Mouse (Mus musculus) embryonic facial prominence, embryonic 15.5 days (tissue): ENCODE measurements around the gene Fgd3. TPM values are rescaled to one million over a fixed set of nuclear protein-coding genes. Genes with fewer than 3 reads are reported as not detected.

Source experiments
- ATAC-seq: fragments of 200-750 bp; cut with Nextera tagmentation; 2 replicates; pipeline ENCODE4 v1.8.0; 2017; ENCODE audit warnings: low read depth, moderate TSS enrichment; ENCODE audit not compliant: insufficient number of reproducible peaks, low FRiP score, low TSS enrichment
- H3K27ac ChIP-seq: fragments of 300-500 bp; sonication (generic); replicated peaks from 2 replicates; pipeline ENCODE4 v1.5.1; 2015; ENCODE audit warnings: mild to moderate bottlenecking, inconsistent platforms
- H3K27me3 ChIP-seq: fragments of 300-500 bp; sonication (generic); 2 replicates; pipeline ENCODE4 v1.6.1; 2015; ENCODE audit warnings: inconsistent platforms
- H3K36me3 ChIP-seq: fragments of 300-500 bp; sonication (generic); 2 replicates; pipeline ENCODE4 v1.6.1; 2015; ENCODE audit warnings: mild to moderate bottlenecking, inconsistent platforms
- H3K4me1 ChIP-seq: fragments of 300-500 bp; sonication (generic); 2 replicates; pipeline ENCODE4 v1.6.1; 2015; ENCODE audit warnings: inconsistent platforms
- H3K4me2 ChIP-seq: fragments of 300-500 bp; sonication (generic); replicated peaks from 2 replicates; pipeline ENCODE4 v1.6.1; 2015; ENCODE audit warnings: mild to moderate bottlenecking, inconsistent platforms
- H3K4me3 ChIP-seq: fragments of 300-500 bp; sonication (generic); replicated peaks from 2 replicates; pipeline ENCODE4 v1.5.1; 2015; ENCODE audit warnings: mild to moderate bottlenecking, inconsistent platforms
- H3K9ac ChIP-seq: fragments of 300-500 bp; sonication (generic); 2 replicates; pipeline ENCODE4 v1.6.1; 2015; ENCODE audit warnings: inconsistent platforms
- H3K9me3 ChIP-seq: fragments of 300-500 bp; sonication (generic); replicated peaks from 2 replicates; pipeline ENCODE4 v1.6.1; 2016; ENCODE audit warnings: inconsistent platforms
- WGBS: fragments of 180-500 bp; shearing (Covaris S2); methylation state at CpG from one replicate; pipeline ENCODE4 v1.1.7; 2015; 5-methylcytosine and 5-hydroxymethylcytosine counted together
- polyA plus RNA-seq: library from polyadenylated mRNA; unstranded; fragments of >200 nt; fragmentation: Nextera tagmentation; extraction: Ambion mirVana; gene quantifications from 2 replicates; pipeline ENCODE4 v1.2.1, GENCODE M21; 2015

The Fgd3 gene
- polyA plus RNA-seq, 1 experiment from 2014 or later, result 0.65 TPM

GRCm38 (mm10) chr13:49212711-49213500, 107.2 kb downstream of the Fgd3 start:
- WGBS, result 81% methylated on average over 4 of the region's 4 CpGs
- no peaks in the 10 kb centered on the region for H3K9me3 ChIP-seq
- no peak overlapping the region for H3K9ac ChIP-seq
- no peak overlapping the region for H3K4me2 ChIP-seq
- peaks cover 44% of the 10 kb centered on the region for H3K4me1 ChIP-seq
- H3K27ac ChIP-seq, result no peak overlapping the region
- ATAC-seq, result no peak
- no peaks in the 10 kb centered on the region for H3K36me3 ChIP-seq
- H3K27me3 ChIP-seq, result no peaks in the 10 kb centered on the region
- no peak overlapping the region for H3K4me3 ChIP-seq

Other genes starting within 250 kb of the Fgd3 start
- gene Wnk2, start 172.3 kb downstream of the Fgd3 start, polyA plus RNA-seq, result 2.6 and 3.1 TPM in 2 replicates
- 61.1 and 62.7 TPM in 2 replicates for gene Ninj1, start 132.8 kb downstream of the Fgd3 start, polyA plus RNA-seq
- 69.4 and 82.2 TPM in 2 replicates for gene Card19, start 104.3 kb downstream of the Fgd3 start, polyA plus RNA-seq
- 2.3 and 3.7 TPM in 2 replicates for gene Susd3, start 71.6 kb downstream of the Fgd3 start, polyA plus RNA-seq
- 36.0 and 38.7 TPM in 2 replicates for gene Bicd2, start 21.3 kb upstream of the Fgd3 start, polyA plus RNA-seq
- 12.7 and 13.4 TPM in 2 replicates for gene Ippk, start 100.9 kb upstream of the Fgd3 start, polyA plus RNA-seq
- 0.79 and 1.7 TPM in 2 replicates for gene Tes3-ps, start 173.0 kb upstream of the Fgd3 start, polyA plus RNA-seq
- 2.2 and 2.3 TPM in 2 replicates for gene Ecm2, start 184.5 kb upstream of the Fgd3 start, polyA plus RNA-seq
- gene Aspn, start 224.1 kb upstream of the Fgd3 start, polyA plus RNA-seq, result 157 and 167 TPM in 2 replicates